Mouse (Mus musculus) stomach, postnatal 0 days (tissue): ENCODE data around the gene Yap1. TPM values are rescaled to one million over a fixed set of nuclear protein-coding genes. Genes with fewer than 3 reads are reported as not detected.

Experiments
- ATAC-seq: fragments of 200-750 bp; cut with Nextera tagmentation; 2 replicates; pipeline ENCODE4 v1.8.0; 2017; ENCODE audit not compliant: low FRiP score, low TSS enrichment
- DNase-seq: peaks from one replicate; pipeline ENCODE4 v3.0.0-alpha.2; 2016; ENCODE audit warnings: low spot score
- H3K27ac ChIP-seq: fragments of 300-500 bp; sonication (generic); replicated peaks from 2 replicates; pipeline ENCODE4 v1.5.1; 2014; ENCODE audit warnings: mild to moderate bottlenecking, control low read depth
- H3K27me3 ChIP-seq: fragments of 300-500 bp; sonication (generic); 2 replicates; pipeline ENCODE4 v1.6.1; 2014; ENCODE audit warnings: low read length; ENCODE audit not compliant: control insufficient read depth, insufficient read depth
- H3K36me3 ChIP-seq: fragments of 300-500 bp; sonication (generic); 2 replicates; pipeline ENCODE4 v1.6.1; 2014; ENCODE audit warnings: low read length, mixed read lengths; ENCODE audit not compliant: control insufficient read depth, insufficient read depth
- H3K4me1 ChIP-seq: fragments of 300-500 bp; sonication (generic); replicated peaks from 2 replicates; pipeline ENCODE4 v1.6.1; 2014; ENCODE audit warnings: antibody characterized with exemption; ENCODE audit not compliant: control insufficient read depth, insufficient read depth
- H3K4me2 ChIP-seq: fragments of 300-500 bp; sonication (generic); replicated peaks from 2 replicates; pipeline ENCODE4 v1.6.1; 2014; ENCODE audit warnings: low read depth, mild to moderate bottlenecking, control low read depth, moderate library complexity
- H3K4me3 ChIP-seq: fragments of 300-500 bp; sonication (generic); 2 replicates; pipeline ENCODE4 v1.5.1; 2014; ENCODE audit warnings: low read depth, low read length, control low read depth
- H3K9ac ChIP-seq: fragments of 300-500 bp; sonication (generic); 2 replicates; pipeline ENCODE4 v1.6.1; 2014; ENCODE audit warnings: mild to moderate bottlenecking, low read length, control low read depth, mixed read lengths
- H3K9me3 ChIP-seq: fragments of 300-500 bp; sonication (generic); 2 replicates; pipeline ENCODE4 v1.6.1; 2016; ENCODE audit warnings: low read length; ENCODE audit not compliant: control insufficient read depth
- CTCF ChIP-seq: IDR thresholded peaks from 2 replicates; pipeline ENCODE4 v1.5.1; 2016; ENCODE audit warnings: antibody characterized with exemption, low read depth, mild to moderate bottlenecking, moderate library complexity
- EP300 ChIP-seq: optimal IDR thresholded peaks from 2 replicates; pipeline ENCODE3; 2016; ENCODE audit warnings: antibody characterized with exemption
- whole genome bisulfite sequencing: fragments of 180-500 bp; shearing (Covaris S2); extraction: QIAGEN DNeasy Blood & Tissue Kit; methylation state at CpG from one replicate; pipeline ENCODE4 v1.1.7; 2014; 5-methylcytosine and 5-hydroxymethylcytosine counted together
- polyA plus RNA-seq: library from polyadenylated mRNA; unstranded; fragments of >200 nt; fragmentation: Nextera tagmentation; extraction: Ambion mirVana; gene quantifications from 2 replicates; pipeline ENCODE4 v1.2.1, GENCODE M21; 2015

Yap1 gene
- polyA plus RNA-seq, 1 experiment from 2014 or later = 13.6 TPM

- H3K4me1 ChIP-seq = no peaks in the 10 kb centered on the region
- WGBS = 59% methylated on average over 1 of the region's 1 CpGs
- no peak overlapping the region for H3K4me3 ChIP-seq
- H3K36me3 ChIP-seq = no peaks in the 10 kb centered on the region
- TF ChIP-seq EP300 (no peak), CTCF (no peak)
- DNase-seq (no peak), ATAC-seq (no peak)
- no peak overlapping the region for H3K4me2 ChIP-seq
- no peak overlapping the region for H3K9ac ChIP-seq
- H3K27me3 ChIP-seq = no peaks in the 10 kb centered on the region
- no peak overlapping the region for H3K27ac ChIP-seq
- no peaks in the 10 kb centered on the region for H3K9me3 ChIP-seq
Measured at GRCm38 (mm10) chr9:7891177-7891576, 113.2 kb downstream of the Yap1 start.

DNA sequence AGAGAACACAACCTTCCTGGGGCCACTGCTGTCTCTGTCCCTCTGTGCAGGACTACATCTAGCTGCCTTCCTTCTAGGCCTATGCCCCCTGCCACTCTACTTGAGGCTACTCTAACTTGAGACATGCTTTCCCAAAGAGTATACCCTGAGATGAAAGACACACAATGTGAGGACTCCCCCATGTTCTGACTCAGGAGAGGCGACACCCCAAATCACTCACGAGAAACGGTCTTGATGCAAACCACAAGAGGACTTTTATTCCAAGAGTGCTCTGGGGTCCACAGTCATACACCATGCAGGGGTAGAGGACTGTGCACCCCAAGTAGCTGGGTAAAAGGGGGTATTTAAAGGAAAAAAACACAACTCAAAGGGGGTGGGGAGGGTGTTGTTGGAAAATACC, 120.0 kb downstream of the Yap1 start:
- ATAC-seq = no peak
- no peak overlapping the region for H3K4me2 ChIP-seq

DNA sequence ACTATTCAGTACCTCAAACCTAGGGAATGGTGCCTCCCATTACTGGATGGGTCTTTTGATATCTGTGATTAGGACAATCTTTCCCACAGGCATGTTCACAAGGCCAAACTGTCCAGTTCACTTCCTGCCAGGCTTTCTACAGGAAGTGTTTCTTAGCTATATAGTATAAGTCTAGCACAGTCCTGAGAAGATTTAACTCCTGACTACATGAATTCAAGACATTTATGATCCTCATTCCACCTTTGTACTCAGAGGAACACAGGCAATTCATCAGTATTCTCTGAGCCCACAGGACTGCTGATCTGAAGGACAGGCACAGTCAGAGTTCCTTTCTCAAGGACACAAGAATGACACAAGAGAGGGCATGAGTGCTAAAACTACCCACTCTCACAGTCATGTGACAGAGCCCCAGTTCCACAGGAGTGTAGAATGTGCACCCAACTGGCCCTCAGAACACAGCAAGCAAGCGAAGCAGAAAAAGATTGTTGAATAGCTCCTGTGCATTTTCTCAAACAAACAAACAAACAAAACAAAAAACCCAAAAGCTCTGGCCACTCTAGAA, 122.0 kb downstream of the Yap1 start:
- Histone ChIP-seq H3K4me1 (no peaks in the 10 kb centered on the region), H3K4me3 (no peak overlapping the region), H3K27me3 (no peaks in the 10 kb centered on the region), H3K9me3 (no peaks in the 10 kb centered on the region), H3K27ac (no peak overlapping the region), H3K9ac (no peak overlapping the region), H3K4me2 (no peak overlapping the region), H3K36me3 (no peaks in the 10 kb centered on the region)
- DNase-seq (no peak), ATAC-seq (no peak)
- TF ChIP-seq EP300 (no peak), CTCF (no peak)
- WGBS = 87% methylated on average over 1 of the region's 1 CpGs

More for the DNA sequence above, 120.0 kb downstream of the Yap1 start:
- no peak for DNase-seq
- H3K27me3 ChIP-seq = no peaks in the 10 kb centered on the region
- H3K9me3 ChIP-seq = no peaks in the 10 kb centered on the region
- no peak overlapping the region for H3K9ac ChIP-seq
- no peaks in the 10 kb centered on the region for H3K4me1 ChIP-seq
- no peak for TF ChIP-seq EP300
- no peak overlapping the region for H3K4me3 ChIP-seq
- no peak overlapping the region for H3K27ac ChIP-seq
- WGBS = 98% methylated on average over 3 of the region's 3 CpGs
- H3K36me3 ChIP-seq = no peaks in the 10 kb centered on the region

Other genes with a start within 250 kb of the Yap1 start
- gene Tmem123, start 240.6 kb downstream of the Yap1 start, polyA plus RNA-seq = 117 and 121 TPM in 2 replicates
- 17.2 and 20.0 TPM in 2 replicates for gene Birc2, start 167.5 kb downstream of the Yap1 start, polyA plus RNA-seq
- gene Birc3, start 131.4 kb downstream of the Yap1 start, polyA plus RNA-seq = 5.1 and 5.2 TPM in 2 replicates
- gene Cfap300, start 38.2 kb upstream of the Yap1 start, polyA plus RNA-seq = 3.3 and 3.7 TPM in 2 replicates
- 0.49 and 0.57 TPM in 2 replicates for gene Cep126, start 129.7 kb upstream of the Yap1 start, polyA plus RNA-seq